Mouse (Mus musculus): ENCODE measurements around the gene Syt17.

GRCm38 (mm10) chr7:118401949-118402348, 46.1 kb downstream of the Syt17 start:
- TF ChIP-seq POLR2A (IDR thresholded peaks at IDR 0.05; ENCODE audit: low read depth, low read length) (no peak), CTCF (IDR thresholded peaks at IDR 0.05; ENCODE audit: extremely low read depth, insufficient read depth, insufficient read length, insufficient replicate concordance) (no peak)
